Mouse (Mus musculus): ENCODE data around the gene Rpap3. TPM values are rescaled to one million over a fixed set of nuclear protein-coding genes. Genes with fewer than 3 reads are reported as not detected.

Rpap3 gene
- polyA plus RNA-seq, 1 experiment from 2014 or later: 6.8 TPM

GRCm38 (mm10) chr15:97719494-97719893 is 13.9 kb upstream of the Rpap3 start:
- Histone ChIP-seq H3K36me3 (ENCODE audit: control insufficient read depth, insufficient read depth) (no peaks in the 10 kb centered on the region), H3K4me1 (ENCODE audit: control insufficient read depth, low read depth, low read length) (no peaks in the 10 kb centered on the region), H3K27me3 (ENCODE audit: control insufficient read depth, insufficient read depth, low read depth, low read length) (no peaks in the 10 kb centered on the region; the same call in 1 of the 2 replicates), H3K27ac (ENCODE audit: low read length) (no peak overlapping the region), H3K9ac (ENCODE audit: low read depth, low read length) (no peak overlapping the region), H3K4me3 (ENCODE audit: low read depth, low read length) (no peak overlapping the region), H3K4me2 (ENCODE audit: low read depth, low read length) (no peak overlapping the region), H3K9me3 (replicated peaks; ENCODE audit: control insufficient read depth, low read length) (no peaks in the 10 kb centered on the region)
- ATAC-seq (ENCODE audit: low read depth): no peak
- 74% methylated on average over 12 of the region's 12 CpGs for WGBS (ENCODE audit: insufficient replicate concordance)

GRCm38 (mm10) chr15:97718535-97719155 is 13.0 kb upstream of the Rpap3 start:
- no peak overlapping the region for H3K4me3 ChIP-seq (ENCODE audit: low read depth, low read length)
- 68% methylated on average over 8 of the region's 8 CpGs for WGBS (ENCODE audit: insufficient replicate concordance)
- H3K9ac ChIP-seq (ENCODE audit: low read depth, low read length): no peak overlapping the region
- H3K4me1 ChIP-seq (ENCODE audit: control insufficient read depth, low read depth, low read length): no peaks in the 10 kb centered on the region
- ATAC-seq (ENCODE audit: low read depth): no peak
- H3K9me3 ChIP-seq (replicated peaks; ENCODE audit: control insufficient read depth, low read length): no peaks in the 10 kb centered on the region
- H3K4me2 ChIP-seq (ENCODE audit: low read depth, low read length): no peak overlapping the region
- H3K27me3 ChIP-seq (ENCODE audit: control insufficient read depth, insufficient read depth, low read depth, low read length): no peaks in the 10 kb centered on the region; the same call in 1 of the 2 replicates
- H3K27ac ChIP-seq (ENCODE audit: low read length): no peak overlapping the region
- no peaks in the 10 kb centered on the region for H3K36me3 ChIP-seq (ENCODE audit: control insufficient read depth, insufficient read depth)

- no peaks in the 10 kb centered on the region for H3K9me3 ChIP-seq (replicated peaks; ENCODE audit: control insufficient read depth, low read length)
- H3K4me1 ChIP-seq (ENCODE audit: control insufficient read depth, low read depth, low read length): no peaks in the 10 kb centered on the region
- no peak overlapping the region for H3K27ac ChIP-seq (ENCODE audit: low read length)
- H3K27me3 ChIP-seq (ENCODE audit: control insufficient read depth, insufficient read depth, low read depth, low read length): no peaks in the 10 kb centered on the region; the same call in 1 of the 2 replicates
- 25% methylated on average over 12 of the region's 12 CpGs for WGBS (ENCODE audit: insufficient replicate concordance)
- ATAC-seq (ENCODE audit: low read depth): no peak
- H3K4me3 ChIP-seq (ENCODE audit: low read depth, low read length): no peak overlapping the region
- H3K4me2 ChIP-seq (ENCODE audit: low read depth, low read length): no peak overlapping the region
- no peak overlapping the region for H3K9ac ChIP-seq (ENCODE audit: low read depth, low read length)
- no peaks in the 10 kb centered on the region for H3K36me3 ChIP-seq (ENCODE audit: control insufficient read depth, insufficient read depth)
Measured at GRCm38 (mm10) chr15:97717861-97718534, 12.4 kb upstream of the Rpap3 start.

- Histone ChIP-seq H3K9ac (ENCODE audit: low read depth, low read length) (no peak overlapping the region), H3K4me1 (ENCODE audit: control insufficient read depth, low read depth, low read length) (no peaks in the 10 kb centered on the region), H3K4me3 (ENCODE audit: low read depth, low read length) (no peak overlapping the region), H3K27me3 (ENCODE audit: control insufficient read depth, insufficient read depth, low read depth, low read length) (no peaks in the 10 kb centered on the region; the same call in 1 of the 2 replicates), H3K27ac (ENCODE audit: low read length) (no peak overlapping the region), H3K36me3 (ENCODE audit: control insufficient read depth, insufficient read depth) (no peaks in the 10 kb centered on the region), H3K4me2 (ENCODE audit: low read depth, low read length) (no peak overlapping the region), H3K9me3 (replicated peaks; ENCODE audit: control insufficient read depth, low read length) (no peaks in the 10 kb centered on the region)
- 53% methylated on average over 11 of the region's 11 CpGs for WGBS (ENCODE audit: insufficient replicate concordance)
- ATAC-seq (ENCODE audit: low read depth): no peak
Measured at GRCm38 (mm10) chr15:97716782-97717181, 11.2 kb upstream of the Rpap3 start.

- H3K4me2 ChIP-seq (ENCODE audit: low read depth, low read length): no peak overlapping the region
- H3K27ac ChIP-seq (ENCODE audit: low read length): no peak overlapping the region
- 72% methylated on average over 1 of the region's 1 CpGs for WGBS (ENCODE audit: insufficient replicate concordance)
- H3K4me3 ChIP-seq (ENCODE audit: low read depth, low read length): no peak overlapping the region
- H3K27me3 ChIP-seq (ENCODE audit: control insufficient read depth, insufficient read depth, low read depth, low read length): no peaks in the 10 kb centered on the region; the same call in 1 of the 2 replicates
- H3K9me3 ChIP-seq (replicated peaks; ENCODE audit: control insufficient read depth, low read length): no peaks in the 10 kb centered on the region
- ATAC-seq (ENCODE audit: low read depth): no peak
- H3K36me3 ChIP-seq (ENCODE audit: control insufficient read depth, insufficient read depth): no peaks in the 10 kb centered on the region
- no peaks in the 10 kb centered on the region for H3K4me1 ChIP-seq (ENCODE audit: control insufficient read depth, low read depth, low read length)
- H3K9ac ChIP-seq (ENCODE audit: low read depth, low read length): no peak overlapping the region
Measured at GRCm38 (mm10) chr15:97715734-97716133, 10.1 kb upstream of the Rpap3 start.

GRCm38 (mm10) chr15:97715083-97715482 is 9.5 kb upstream of the Rpap3 start:
- no peak overlapping the region for H3K4me2 ChIP-seq (ENCODE audit: low read depth, low read length)
- no peak overlapping the region for H3K27ac ChIP-seq (ENCODE audit: low read length)
- WGBS (ENCODE audit: insufficient replicate concordance): 70% methylated on average over 8 of the region's 8 CpGs
- no peak for ATAC-seq (ENCODE audit: low read depth)
- H3K9me3 ChIP-seq (replicated peaks; ENCODE audit: control insufficient read depth, low read length): no peaks in the 10 kb centered on the region
- no peak overlapping the region for H3K4me3 ChIP-seq (ENCODE audit: low read depth, low read length)
- no peaks in the 10 kb centered on the region; the same call in 1 of the 2 replicates for H3K27me3 ChIP-seq (ENCODE audit: control insufficient read depth, insufficient read depth, low read depth, low read length)
- H3K9ac ChIP-seq (ENCODE audit: low read depth, low read length): no peak overlapping the region
- no peaks in the 10 kb centered on the region for H3K36me3 ChIP-seq (ENCODE audit: control insufficient read depth, insufficient read depth)
- H3K4me1 ChIP-seq (ENCODE audit: control insufficient read depth, low read depth, low read length): no peaks in the 10 kb centered on the region

- no peak overlapping the region for H3K4me2 ChIP-seq (ENCODE audit: low read depth, low read length)
- no peak overlapping the region for H3K9ac ChIP-seq (ENCODE audit: low read depth, low read length)
- H3K36me3 ChIP-seq (ENCODE audit: control insufficient read depth, insufficient read depth): no peaks in the 10 kb centered on the region
- no peak overlapping the region for H3K27ac ChIP-seq (ENCODE audit: low read length)
- no peak overlapping the region for H3K4me3 ChIP-seq (ENCODE audit: low read depth, low read length)
- ATAC-seq (ENCODE audit: low read depth): no peak
- H3K27me3 ChIP-seq (ENCODE audit: control insufficient read depth, insufficient read depth, low read depth, low read length): no peaks in the 10 kb centered on the region
- WGBS (ENCODE audit: insufficient replicate concordance): 53% methylated on average over 6 of the region's 6 CpGs
- H3K4me1 ChIP-seq (ENCODE audit: control insufficient read depth, low read depth, low read length): no peaks in the 10 kb centered on the region
- H3K9me3 ChIP-seq (replicated peaks; ENCODE audit: control insufficient read depth, low read length): no peaks in the 10 kb centered on the region
Measured at GRCm38 (mm10) chr15:97712546-97712945, 6.9 kb upstream of the Rpap3 start.

GRCm38 (mm10) chr15:97710906-97711305 is 5.3 kb upstream of the Rpap3 start:
- no peak overlapping the region for H3K4me3 ChIP-seq (ENCODE audit: low read depth, low read length)
- peaks cover 3% of the 10 kb centered on the region; the same call in 1 of the 2 replicates for H3K4me1 ChIP-seq (ENCODE audit: control insufficient read depth, low read depth, low read length)
- WGBS (ENCODE audit: insufficient replicate concordance): 70% methylated on average over 6 of the region's 6 CpGs
- no peak overlapping the region for H3K27ac ChIP-seq (ENCODE audit: low read length)
- no peak for ATAC-seq (ENCODE audit: low read depth)
- no peaks in the 10 kb centered on the region for H3K27me3 ChIP-seq (ENCODE audit: control insufficient read depth, insufficient read depth, low read depth, low read length)
- H3K36me3 ChIP-seq (ENCODE audit: control insufficient read depth, insufficient read depth): no peaks in the 10 kb centered on the region
- no peak overlapping the region for H3K9ac ChIP-seq (ENCODE audit: low read depth, low read length)
- no peaks in the 10 kb centered on the region for H3K9me3 ChIP-seq (replicated peaks; ENCODE audit: control insufficient read depth, low read length)
- no peak overlapping the region for H3K4me2 ChIP-seq (ENCODE audit: low read depth, low read length)

- 83% methylated on average over 10 of the region's 10 CpGs for WGBS (ENCODE audit: insufficient replicate concordance)
- no peaks in the 10 kb centered on the region for H3K27me3 ChIP-seq (ENCODE audit: control insufficient read depth, insufficient read depth, low read depth, low read length)
- ATAC-seq (ENCODE audit: low read depth): no peak
Measured at GRCm38 (mm10) chr15:97696616-97697015, 9.0 kb downstream of the Rpap3 start.

More at GRCm38 (mm10) chr15:97696616-97697015, 9.0 kb downstream of the Rpap3 start:
- H3K9ac ChIP-seq (ENCODE audit: low read depth, low read length): no peak overlapping the region
- H3K27ac ChIP-seq (ENCODE audit: low read length): no peak overlapping the region
- H3K9me3 ChIP-seq (replicated peaks; ENCODE audit: control insufficient read depth, low read length): no peaks in the 10 kb centered on the region
- no peak overlapping the region for H3K4me2 ChIP-seq (ENCODE audit: low read depth, low read length)
- H3K36me3 ChIP-seq (ENCODE audit: control insufficient read depth, insufficient read depth): peaks cover 15% of the 10 kb centered on the region
- no peaks in the 10 kb centered on the region for H3K4me1 ChIP-seq (ENCODE audit: control insufficient read depth, low read depth, low read length)
- H3K4me3 ChIP-seq (ENCODE audit: low read depth, low read length): no peak overlapping the region
